In the genomic region with DNA sequence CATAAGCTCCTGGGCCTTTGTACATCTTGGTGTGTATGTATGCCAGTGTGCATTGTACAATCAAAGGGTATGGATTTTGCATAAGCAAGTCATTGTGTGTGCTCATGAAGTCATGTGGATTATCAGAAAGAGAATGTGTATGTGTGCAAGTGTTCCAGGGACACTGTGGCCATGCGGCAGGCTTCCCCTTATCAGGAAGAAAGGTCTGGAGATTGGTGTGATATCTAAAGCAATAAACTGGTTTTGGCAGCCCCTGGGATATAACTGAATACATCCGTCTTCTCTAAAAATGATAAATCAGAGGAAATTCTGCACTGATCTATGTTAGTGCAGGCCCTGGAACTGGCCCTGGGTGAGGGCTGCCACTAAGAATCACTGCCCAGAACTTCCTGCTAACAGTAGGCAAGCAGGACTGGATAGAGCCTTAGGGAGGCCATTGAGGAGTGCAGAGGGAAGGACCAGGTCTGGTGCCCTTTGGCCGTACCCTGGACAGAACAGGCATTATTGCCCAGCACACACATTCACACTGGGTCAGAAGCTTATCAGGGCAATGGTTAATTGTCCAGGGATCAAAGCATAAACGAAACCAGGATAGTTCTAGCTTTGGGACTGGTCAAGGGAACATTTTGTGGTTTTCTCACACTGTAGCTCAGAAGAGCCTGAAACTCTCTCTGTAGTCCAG, we compare ENCODE assay signal across 34 mouse cellular contexts. TPM values are rescaled to one million over a fixed set of nuclear protein-coding genes. Genes with fewer than 3 reads are reported as not detected.
A peak's percentile ranks its signal among the peaks of the same experiment; 100 is the strongest.
DNase-seq lines count a peak whose midpoint lies in the region; ATAC-seq and TF ChIP-seq lines count a peak whose summit lies in the region.
"Had no signal": no experiment of that assay in that cellular context is flagged by ENCODE, and none has a peak within 500 bp of the region (broad histone marks: within the 10 kb centered on the region; RNA-seq: fewer than 3 reads in every experiment).

No protein-coding gene starts in this region.

- DNase-seq in kidney, postnatal 14 days: peak; percentile 47
- no peak for DNase-seq in layer of hippocampus, postnatal 36 days
- DNase-seq in right cerebral cortex, postnatal 10 days (ENCODE audit: low spot score in 2 of 2): no peak
- DNase-seq: adrenal gland, adult 8-10 months; B cell, adult 2 months; cerebellum, adult 11-12 months; cerebellum, postnatal 25 days; embryo, embryonic 11 days; gastrocnemius, postnatal 10 days; heart, adult 18-20 months; heart, postnatal 14 days; left cerebral cortex, postnatal 4 days; liver; midbrain, embryonic 14.5 days; right cerebral cortex, postnatal 14 days; spleen, adult 18-20 months had no signal

- no peak for ATAC-seq in megakaryocyte, adult 5-6 weeks (ENCODE audit: poor library complexity, severe bottlenecking)
- peak; percentile 48 for ATAC-seq in intestine, postnatal 0 days
- ATAC-seq in midbrain, embryonic 13.5 days: no peak
- ATAC-seq: forebrain, embryonic 13.5 days; lung, postnatal 0 days had no signal

- peak overlapping the region; percentile 5 for H3K4me3 ChIP-seq in megakaryocyte, embryonic 14.5 days (replicated peaks)
- H3K4me3 ChIP-seq in intestine, postnatal 0 days (ENCODE audit: low read depth, low read length): no peak overlapping the region
- H3K4me3 ChIP-seq in midbrain, embryonic 13.5 days (replicated peaks): no peak overlapping the region
- H3K4me3 ChIP-seq: embryonic facial prominence, embryonic 13.5 days; forebrain, embryonic 13.5 days; heart, embryonic 13.5 days had no signal

- no peaks in the 10 kb centered on the region for H3K27me3 ChIP-seq in megakaryocyte, embryonic 14.5 days (replicated peaks)
- H3K27me3 ChIP-seq in intestine, postnatal 0 days (replicated peaks; ENCODE audit: control insufficient read depth, insufficient read depth, low read length): no peaks in the 10 kb centered on the region
- no peaks in the 10 kb centered on the region for H3K27me3 ChIP-seq in midbrain, embryonic 13.5 days
- H3K27me3 ChIP-seq: CH12.LX; embryonic facial prominence, embryonic 13.5 days; forebrain, embryonic 13.5 days had no signal

- H3K27ac ChIP-seq in intestine, postnatal 0 days (ENCODE audit: low read depth, low read length): peak overlapping the region; percentile 89
- H3K27ac ChIP-seq in midbrain, embryonic 13.5 days: no peak overlapping the region
- H3K27ac ChIP-seq: embryonic facial prominence, embryonic 13.5 days; forebrain, embryonic 13.5 days; heart, embryonic 13.5 days; macrophage had no signal

- H3K9me3 ChIP-seq in megakaryocyte, embryonic 14.5 days: no peaks in the 10 kb centered on the region
- no peaks in the 10 kb centered on the region for H3K9me3 ChIP-seq in intestine, postnatal 0 days (ENCODE audit: control insufficient read depth)
- no peaks in the 10 kb centered on the region; the same call in 1 of the 2 replicates for H3K9me3 ChIP-seq in midbrain, embryonic 13.5 days
- H3K9me3 ChIP-seq: embryonic facial prominence, embryonic 13.5 days; forebrain, embryonic 13.5 days; G1E; heart, embryonic 13.5 days had no signal

- H3K9ac ChIP-seq in intestine, postnatal 0 days (ENCODE audit: low read depth, low read length): no peak overlapping the region
- no peak overlapping the region for H3K9ac ChIP-seq in midbrain, embryonic 13.5 days (replicated peaks)
- H3K9ac ChIP-seq: embryonic facial prominence, embryonic 13.5 days; forebrain, embryonic 13.5 days; heart, embryonic 13.5 days had no signal

- H3K36me3 ChIP-seq in megakaryocyte, embryonic 14.5 days (replicated peaks; ENCODE audit: low read length): peaks cover 4% of the 10 kb centered on the region
- no peaks in the 10 kb centered on the region for H3K36me3 ChIP-seq in intestine, postnatal 0 days (ENCODE audit: control insufficient read depth, insufficient read depth)
- H3K36me3 ChIP-seq in midbrain, embryonic 13.5 days: no peaks in the 10 kb centered on the region
- H3K36me3 ChIP-seq: embryonic facial prominence, embryonic 13.5 days; G1E; heart, embryonic 13.5 days had no signal

- WGBS in intestine, postnatal 0 days: 39% methylated on average over 4 of the region's 4 CpGs
- 92% methylated on average over 4 of the region's 4 CpGs for WGBS in midbrain, embryonic 13.5 days

- H3K4me2 ChIP-seq in intestine, postnatal 0 days (replicated peaks; ENCODE audit: low read depth): peak overlapping the region; percentile 30; the same call in 1 of the 2 replicates
- no peak overlapping the region for H3K4me2 ChIP-seq in midbrain, embryonic 13.5 days (replicated peaks)
- H3K4me2 ChIP-seq: embryonic facial prominence, embryonic 13.5 days; forebrain, embryonic 13.5 days; heart, embryonic 13.5 days had no signal

- no peak for TF ChIP-seq CTCF in intestine, postnatal 0 days (IDR thresholded peaks at IDR 0.05; ENCODE audit: low read depth)

- peaks cover 58% of the 10 kb centered on the region for H3K4me1 ChIP-seq in megakaryocyte, embryonic 14.5 days
- 0 out of 2 replicates have a peak, but pooled peaks cover 5% of the 10 kb centered on the region for H3K4me1 ChIP-seq in intestine, postnatal 0 days (replicated peaks; ENCODE audit: control insufficient read depth, insufficient read depth, low read length)
- no peaks in the 10 kb centered on the region for H3K4me1 ChIP-seq in midbrain, embryonic 13.5 days (replicated peaks)
- H3K4me1 ChIP-seq: embryonic facial prominence, embryonic 13.5 days; forebrain, embryonic 13.5 days had no signal

RNA-seq across cellular contexts. Expression of a gene that starts 17.2 kb away (rescaled TPM):
- polyA plus RNA-seq in megakaryocyte, embryonic 14.5 days (2012; ENCODE audit: insufficient read depth, low replicate concordance): 0.08 TPM in 1 of 2 replicates, not detected in the other
- not detected in 2 replicates for total RNA-seq in megakaryocyte, adult 5-6 weeks (2015)
- not detected in 2 replicates for total RNA-seq in megakaryocyte, adult 5-6 weeks (2017)
- polyA plus RNA-seq in intestine, postnatal 0 days (2015; fragmentation: Nextera tagmentation; extraction: Ambion mirVana): 0.33 and 0.56 TPM in 2 replicates
- not detected for total RNA-seq in layer of hippocampus, postnatal 36 days (2021)
- not detected in 2 replicates for polyA plus RNA-seq in midbrain, embryonic 13.5 days (2015; fragmentation: Nextera tagmentation; extraction: Ambion mirVana)
- total RNA-seq: adrenal gland, adult 8-10 months; gastrocnemius, postnatal 10 days; heart, adult 18-20 months; heart, postnatal 14 days; layer of hippocampus, adult 8-10 months; left cerebral cortex, adult 18-20 months; left cerebral cortex, postnatal 4 days had no signal
- polyA plus RNA-seq: activated CD4-positive, CD25-positive, alpha-beta regulatory T cell, adult 4 months; embryonic facial prominence, embryonic 13.5 days; forebrain, embryonic 13.5 days; heart, embryonic 13.5 days; hindbrain, embryonic 11.5 days; lung, postnatal 0 days; macrophage; midbrain, embryonic 14.5 days; neural tube, embryonic 11.5 days had no signal

RNA-seq across cellular contexts. Expression of a gene that starts 20.2 kb away (rescaled TPM):
- not detected in 2 replicates for polyA plus RNA-seq in megakaryocyte, embryonic 14.5 days (2012; ENCODE audit: insufficient read depth, low replicate concordance)
- total RNA-seq in megakaryocyte, adult 5-6 weeks (2015): 0.46 TPM in 1 of 2 replicates, not detected in the other
- total RNA-seq in megakaryocyte, adult 5-6 weeks (2017): 0.88 TPM in 1 of 2 replicates, not detected in the other
- 10.0 and 10.2 TPM in 2 replicates for polyA plus RNA-seq in intestine, postnatal 0 days (2015; fragmentation: Nextera tagmentation; extraction: Ambion mirVana)
- total RNA-seq in layer of hippocampus, postnatal 36 days (2021): not detected
- polyA plus RNA-seq in midbrain, embryonic 13.5 days (2015; fragmentation: Nextera tagmentation; extraction: Ambion mirVana): not detected in 2 replicates
- total RNA-seq: heart, postnatal 14 days; layer of hippocampus, adult 8-10 months; left cerebral cortex, adult 18-20 months had no signal
- polyA plus RNA-seq: activated CD4-positive, CD25-positive, alpha-beta regulatory T cell, adult 4 months; forebrain, embryonic 13.5 days; G1E; heart, embryonic 13.5 days; hindbrain, embryonic 11.5 days; macrophage; midbrain, embryonic 14.5 days; neural tube, embryonic 11.5 days had no signal

RNA-seq across cellular contexts. Expression of a gene that starts 37.9 kb away (rescaled TPM):
- polyA plus RNA-seq in megakaryocyte, embryonic 14.5 days (2012; ENCODE audit: insufficient read depth, low replicate concordance): not detected in 2 replicates
- not detected in 2 replicates for total RNA-seq in megakaryocyte, adult 5-6 weeks (2015)
- not detected in 2 replicates for total RNA-seq in megakaryocyte, adult 5-6 weeks (2017)
- 159 and 166 TPM in 2 replicates for polyA plus RNA-seq in intestine, postnatal 0 days (2015; fragmentation: Nextera tagmentation; extraction: Ambion mirVana)
- not detected for total RNA-seq in layer of hippocampus, postnatal 36 days (2021)
- polyA plus RNA-seq in midbrain, embryonic 13.5 days (2015; fragmentation: Nextera tagmentation; extraction: Ambion mirVana): not detected in 2 replicates
- total RNA-seq: adrenal gland, adult 8-10 months; CH12.LX; gastrocnemius, postnatal 10 days; heart, adult 18-20 months; heart, postnatal 14 days; layer of hippocampus, adult 8-10 months; left cerebral cortex, adult 18-20 months; left cerebral cortex, postnatal 4 days had no signal
- polyA plus RNA-seq: activated CD4-positive, CD25-positive, alpha-beta regulatory T cell, adult 4 months; forebrain, embryonic 13.5 days; G1E; heart, embryonic 13.5 days; hindbrain, embryonic 11.5 days; macrophage; midbrain, embryonic 14.5 days; neural tube, embryonic 11.5 days had no signal

RNA-seq across cellular contexts. Expression of a gene that starts 44.7 kb away (rescaled TPM):
- not detected in 2 replicates for polyA plus RNA-seq in megakaryocyte, embryonic 14.5 days (2012; ENCODE audit: insufficient read depth, low replicate concordance)
- total RNA-seq in megakaryocyte, adult 5-6 weeks (2015): not detected in 2 replicates
- total RNA-seq in megakaryocyte, adult 5-6 weeks (2017): not detected in 2 replicates
- not detected in 2 replicates for polyA plus RNA-seq in intestine, postnatal 0 days (2015; fragmentation: Nextera tagmentation; extraction: Ambion mirVana)
- not detected for total RNA-seq in layer of hippocampus, postnatal 36 days (2021)
- not detected in 2 replicates for polyA plus RNA-seq in midbrain, embryonic 13.5 days (2015; fragmentation: Nextera tagmentation; extraction: Ambion mirVana)
- total RNA-seq: adrenal gland, adult 8-10 months; G1E; heart, adult 18-20 months; heart, postnatal 14 days; layer of hippocampus, adult 8-10 months; left cerebral cortex, adult 18-20 months; left cerebral cortex, postnatal 4 days had no signal
- polyA plus RNA-seq: activated CD4-positive, CD25-positive, alpha-beta regulatory T cell, adult 4 months; forebrain, embryonic 13.5 days; G1E; heart, embryonic 13.5 days; hindbrain, embryonic 11.5 days; liver, embryonic 16.5 days; lung, postnatal 0 days; macrophage; midbrain, embryonic 14.5 days; neural tube, embryonic 11.5 days; thymus, postnatal 0 days had no signal

RNA-seq across cellular contexts. Expression of a gene that starts 58.8 kb away (rescaled TPM):
- not detected in 2 replicates for polyA plus RNA-seq in megakaryocyte, embryonic 14.5 days (2012; ENCODE audit: insufficient read depth, low replicate concordance)
- not detected in 2 replicates for total RNA-seq in megakaryocyte, adult 5-6 weeks (2015)
- not detected in 2 replicates for total RNA-seq in megakaryocyte, adult 5-6 weeks (2017)
- not detected in 2 replicates for polyA plus RNA-seq in intestine, postnatal 0 days (2015; fragmentation: Nextera tagmentation; extraction: Ambion mirVana)
- total RNA-seq in layer of hippocampus, postnatal 36 days (2021): under 1 TPM in 1 of 2 experiments, not detected in 1; 0.23 TPM
- polyA plus RNA-seq in midbrain, embryonic 13.5 days (2015; fragmentation: Nextera tagmentation; extraction: Ambion mirVana): 0.15 and 0.22 TPM in 2 replicates
- total RNA-seq: adrenal gland, adult 8-10 months; CH12.LX; left cerebral cortex, postnatal 4 days had no signal
- polyA plus RNA-seq: activated CD4-positive, CD25-positive, alpha-beta regulatory T cell, adult 4 months; embryonic facial prominence, embryonic 13.5 days; G1E; heart, embryonic 13.5 days; liver, embryonic 16.5 days; lung, postnatal 0 days; macrophage; neural tube, embryonic 11.5 days had no signal

Comparison
In these comparisons a context has a peak if more than half of its experiments do, and no peak if none do; other contexts are left out.
1. RNA of a gene that starts 20.2 kb away (polyA plus RNA-seq): 10.0 to 10.2 TPM in intestine, postnatal 0 days; not detected in megakaryocyte, embryonic 14.5 days and not detected in midbrain, embryonic 13.5 days; every median in the first group is over 10 times any median in the second.
2. RNA of a gene that starts 37.9 kb away (polyA plus RNA-seq): 159 to 166 TPM in intestine, postnatal 0 days; not detected in megakaryocyte, embryonic 14.5 days and not detected in midbrain, embryonic 13.5 days; every median in the first group is over 100 times any median in the second.